Mouse (Mus musculus): ENCODE data around the gene Dmbx1.

The Dmbx1 gene

GRCm38 (mm10) chr4:115939295-115940102 lies at the start of gene Dmbx1:
Gene Dmbx1 (minus strand): TSS chr4:115939926.
- no peak for DNase-seq (ENCODE audit: low spot score in 2 of 2)

GRCm38 (mm10) chr4:115989382-115989781 lies 49.7 kb upstream of the Dmbx1 start:
- no peak for DNase-seq (ENCODE audit: low spot score in 2 of 2)

GRCm38 (mm10) chr4:115987858-115988530 lies 48.3 kb upstream of the Dmbx1 start:
- no peak for DNase-seq (ENCODE audit: low spot score in 2 of 2)

- no peak for DNase-seq (ENCODE audit: low spot score in 2 of 2)
Observed at GRCm38 (mm10) chr4:115987436-115987835, 47.7 kb upstream of the Dmbx1 start.

- no peak for DNase-seq (ENCODE audit: low spot score in 2 of 2)
Observed at GRCm38 (mm10) chr4:115984967-115985366, 45.2 kb upstream of the Dmbx1 start.

- DNase-seq (ENCODE audit: low spot score in 2 of 2), result peak; percentile 41 to 59
Observed at GRCm38 (mm10) chr4:115984111-115984510, 44.4 kb upstream of the Dmbx1 start.

GRCm38 (mm10) chr4:115980676-115981075 lies 41.0 kb upstream of the Dmbx1 start:
- DNase-seq (ENCODE audit: low spot score in 2 of 2), result peak; percentile 24 to 35

GRCm38 (mm10) chr4:115979437-115979836 lies 39.7 kb upstream of the Dmbx1 start:
- DNase-seq (ENCODE audit: low spot score in 2 of 2), result no peak

GRCm38 (mm10) chr4:115978911-115979310 lies 39.2 kb upstream of the Dmbx1 start:
- DNase-seq (ENCODE audit: low spot score in 2 of 2), result no peak

- DNase-seq (ENCODE audit: low spot score in 2 of 2), result no peak
Observed at GRCm38 (mm10) chr4:115972543-115972942, 32.8 kb upstream of the Dmbx1 start.

- no peak for DNase-seq (ENCODE audit: low spot score in 2 of 2)
Observed at GRCm38 (mm10) chr4:115964446-115964845, 24.7 kb upstream of the Dmbx1 start.

GRCm38 (mm10) chr4:115963751-115964150 lies 24.0 kb upstream of the Dmbx1 start:
- no peak for DNase-seq (ENCODE audit: low spot score in 2 of 2)

GRCm38 (mm10) chr4:115962671-115963412 lies 23.1 kb upstream of the Dmbx1 start:
- peak in 1 of 2 experiments; percentile 10 for DNase-seq (ENCODE audit: low spot score in 2 of 2)

GRCm38 (mm10) chr4:115961991-115962390 lies 22.3 kb upstream of the Dmbx1 start:
- DNase-seq (ENCODE audit: low spot score in 2 of 2), result no peak

- no peak for DNase-seq (ENCODE audit: low spot score in 2 of 2)
Observed at GRCm38 (mm10) chr4:115959546-115959945, 19.8 kb upstream of the Dmbx1 start.

GRCm38 (mm10) chr4:115955494-115955775 lies 15.7 kb upstream of the Dmbx1 start:
- no peak for DNase-seq (ENCODE audit: low spot score in 2 of 2)

- DNase-seq (ENCODE audit: low spot score in 2 of 2), result no peak
Observed at GRCm38 (mm10) chr4:115954656-115955493, 15.1 kb upstream of the Dmbx1 start.

- DNase-seq (ENCODE audit: low spot score in 2 of 2), result no peak
Observed at GRCm38 (mm10) chr4:115953559-115953958, 13.8 kb upstream of the Dmbx1 start.

- peak in 1 of 2 experiments; percentile 32 for DNase-seq (ENCODE audit: low spot score in 2 of 2)
Observed at GRCm38 (mm10) chr4:115952758-115953157, 13.0 kb upstream of the Dmbx1 start.

- DNase-seq (ENCODE audit: low spot score in 2 of 2), result no peak
Observed at GRCm38 (mm10) chr4:115943669-115944314, 4.1 kb upstream of the Dmbx1 start.

- DNase-seq (ENCODE audit: low spot score in 2 of 2), result no peak
Observed at GRCm38 (mm10) chr4:115941242-115941820, 1.6 kb upstream of the Dmbx1 start.
